Mouse (Mus musculus) kidney, adult 2 months (tissue): ENCODE results near the gene Rangrf. TPM values are rescaled to one million over a fixed set of nuclear protein-coding genes. Genes with fewer than 3 reads are reported as not detected.
A peak's percentile ranks its signal among the peaks of the same experiment; 100 is the strongest.
"Not testable (repeated sequence)": the region's sequence is repeated elsewhere in the genome, so short reads cannot be mapped to it uniquely, and the experiment has no call there.

Experiments
- DNase-seq: peaks from one replicate; pipeline ENCODE4 v3.0.0; 2021
- H3K27ac ChIP-seq: fragments of 200-500 bp; 2 replicates; pipeline ENCODE4 v1.5.1; 2012; ENCODE audit warnings: low read depth, low read length, control low read depth, inconsistent platforms; ENCODE audit not compliant: insufficient read depth
- H3K27me3 ChIP-seq: fragments of 200-500 bp; replicated peaks from 2 replicates; pipeline ENCODE4 v1.6.1; 2012; ENCODE audit warnings: mild to moderate bottlenecking, moderate library complexity, low read length, inconsistent platforms; ENCODE audit not compliant: control insufficient read depth, insufficient read depth
- H3K36me3 ChIP-seq: fragments of 200-500 bp; 2 replicates; pipeline ENCODE4 v1.6.1; 2012; ENCODE audit warnings: mild to moderate bottlenecking, moderate library complexity, low read length, inconsistent platforms; ENCODE audit not compliant: control insufficient read depth, insufficient read depth
- H3K4me1 ChIP-seq: fragments of 200-500 bp; 2 replicates; pipeline ENCODE4 v1.6.1; 2011; ENCODE audit warnings: low read length; ENCODE audit not compliant: control insufficient read depth, insufficient read depth
- H3K4me3 ChIP-seq: fragments of 200-500 bp; 2 replicates; pipeline ENCODE4 v1.5.1; 2011; ENCODE audit warnings: mild to moderate bottlenecking, low read depth, low read length, control low read depth; ENCODE audit not compliant: insufficient read depth
- CTCF ChIP-seq: fragments of 200-500 bp; conservative IDR thresholded peaks from 2 replicates; pipeline ENCODE4 v1.5.1; 2011; ENCODE audit warnings: low read depth, mild to moderate bottlenecking, control low read depth, low read length, moderate library complexity, mixed read lengths; ENCODE audit not compliant: insufficient read depth, insufficient read length
- POLR2A ChIP-seq: fragments of 200-500 bp; IDR thresholded peaks from one replicate; pipeline ENCODE4 v1.6.1; 2011; ENCODE audit warnings: low read depth, low read length, control low read depth
- WGBS: fragments of 180-500 bp; shearing (Covaris S2); methylation state at CpG from one replicate; pipeline ENCODE4 v1.1.7; 2018; 5-methylcytosine and 5-hydroxymethylcytosine counted together
- polyA plus RNA-seq: library from polyadenylated mRNA; depleted of rRNA; stranded (reverse); fragments of >200 nt; gene quantifications from 2 replicates; pipeline ENCODE4 v1.2.3, GENCODE M21; 2012

Gene Rangrf
- polyA plus RNA-seq, 1 experiment: 43.0 TPM

DNA sequence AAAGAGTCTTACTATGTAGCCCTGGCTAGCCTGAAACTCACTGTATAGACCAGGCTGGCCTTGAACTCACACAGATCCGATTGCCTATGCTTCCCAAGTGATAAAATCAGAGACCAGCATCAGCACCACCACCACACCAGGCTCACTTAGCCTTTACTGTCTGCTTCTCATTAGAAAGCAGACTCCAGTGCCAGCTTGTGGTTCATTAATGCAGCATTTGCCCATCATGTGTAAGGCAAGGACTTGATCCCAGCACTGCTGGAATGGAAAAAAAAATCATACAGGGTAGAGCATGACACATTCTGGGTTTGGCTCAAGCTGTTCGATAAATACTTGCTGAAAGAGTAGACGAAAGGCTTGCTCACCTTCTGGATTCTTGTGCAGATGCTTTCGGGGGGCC lies 29.0 kb downstream of the Rangrf start:
- WGBS: 72% methylated on average over 4 of the region's 4 CpGs
- Histone ChIP-seq H3K27ac (no peak overlapping the region), H3K4me3 (no peak overlapping the region), H3K4me1 (peaks cover 12% of the 10 kb centered on the region), H3K36me3 (no peaks in the 10 kb centered on the region), H3K27me3 (no peaks in the 10 kb centered on the region)
- DNase-seq: no peak
- TF ChIP-seq CTCF: no peak
- TF ChIP-seq POLR2A: no peak

DNA sequence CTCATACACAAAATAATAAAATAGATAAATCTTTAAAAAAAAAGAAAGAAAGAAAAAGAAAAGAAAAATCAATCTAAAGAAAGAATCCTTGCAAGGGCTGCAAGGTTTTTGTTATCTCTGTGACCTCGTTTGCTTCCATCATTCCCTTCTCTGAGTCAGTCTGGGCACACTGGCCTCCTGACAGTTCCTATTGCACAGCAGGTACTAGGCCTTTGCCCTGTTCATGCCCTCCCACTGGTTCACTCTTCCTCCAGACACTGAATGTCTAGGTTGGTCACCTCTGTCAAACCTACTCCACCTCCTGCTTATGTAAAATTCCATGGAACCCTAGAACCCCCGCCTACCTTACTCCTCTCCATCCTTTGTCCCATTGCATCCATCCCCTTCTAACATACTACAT lies 29.7 kb downstream of the Rangrf start:
- Histone ChIP-seq H3K4me3 (no peak overlapping the region), H3K27ac (no peak overlapping the region), H3K27me3 (no peaks in the 10 kb centered on the region), H3K4me1 (peaks cover 13% of the 10 kb centered on the region), H3K36me3 (no peaks in the 10 kb centered on the region)
- 79% methylated on average over 2 of the region's 2 CpGs for WGBS
- TF ChIP-seq CTCF (no peak), POLR2A (no peak)
- no peak for DNase-seq

- Histone ChIP-seq H3K4me1 (peaks cover 13% of the 10 kb centered on the region), H3K27ac (peak overlapping the region; percentile 7; the same call in 1 of the 2 replicates), H3K27me3 (no peaks in the 10 kb centered on the region), H3K36me3 (no peaks in the 10 kb centered on the region), H3K4me3 (no peak overlapping the region)
- peak; percentile 79 for DNase-seq
- WGBS: 64% methylated on average over 8 of the region's 8 CpGs
- TF ChIP-seq POLR2A (no peak), CTCF (no peak)
Observed at GRCm38 (mm10) chr11:68942731-68943130, 32.3 kb downstream of the Rangrf start.

DNA sequence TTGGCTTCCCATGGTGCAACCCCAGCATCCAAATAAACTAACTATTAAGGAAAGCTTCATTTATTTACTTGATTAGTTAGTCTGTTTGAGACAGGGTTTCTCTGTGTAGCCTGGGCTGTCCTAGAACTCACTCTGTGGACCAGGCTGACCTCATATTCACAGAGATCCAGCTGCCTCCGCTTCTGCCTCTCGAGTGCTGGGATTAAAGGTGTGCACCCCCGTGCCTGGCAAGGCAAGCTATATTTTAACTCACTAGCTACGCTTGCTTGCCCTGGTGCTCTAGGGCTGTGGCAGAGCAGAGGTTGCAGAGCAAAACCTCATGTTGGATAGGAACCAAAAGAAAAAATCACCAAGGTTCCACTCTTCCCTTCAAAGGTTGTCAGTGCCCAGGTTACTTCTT lies 34.5 kb downstream of the Rangrf start:
- peak; percentile 93 for DNase-seq
- Histone ChIP-seq H3K4me1 (peaks cover 13% of the 10 kb centered on the region), H3K27me3 (no peaks in the 10 kb centered on the region), H3K27ac (peak overlapping the region; percentile 81), H3K4me3 (peak overlapping the region; percentile 38), H3K36me3 (no peaks in the 10 kb centered on the region)
- TF ChIP-seq POLR2A (peak; percentile 77), CTCF (no peak)
- WGBS: 17% methylated on average over 4 of the region's 4 CpGs

DNA sequence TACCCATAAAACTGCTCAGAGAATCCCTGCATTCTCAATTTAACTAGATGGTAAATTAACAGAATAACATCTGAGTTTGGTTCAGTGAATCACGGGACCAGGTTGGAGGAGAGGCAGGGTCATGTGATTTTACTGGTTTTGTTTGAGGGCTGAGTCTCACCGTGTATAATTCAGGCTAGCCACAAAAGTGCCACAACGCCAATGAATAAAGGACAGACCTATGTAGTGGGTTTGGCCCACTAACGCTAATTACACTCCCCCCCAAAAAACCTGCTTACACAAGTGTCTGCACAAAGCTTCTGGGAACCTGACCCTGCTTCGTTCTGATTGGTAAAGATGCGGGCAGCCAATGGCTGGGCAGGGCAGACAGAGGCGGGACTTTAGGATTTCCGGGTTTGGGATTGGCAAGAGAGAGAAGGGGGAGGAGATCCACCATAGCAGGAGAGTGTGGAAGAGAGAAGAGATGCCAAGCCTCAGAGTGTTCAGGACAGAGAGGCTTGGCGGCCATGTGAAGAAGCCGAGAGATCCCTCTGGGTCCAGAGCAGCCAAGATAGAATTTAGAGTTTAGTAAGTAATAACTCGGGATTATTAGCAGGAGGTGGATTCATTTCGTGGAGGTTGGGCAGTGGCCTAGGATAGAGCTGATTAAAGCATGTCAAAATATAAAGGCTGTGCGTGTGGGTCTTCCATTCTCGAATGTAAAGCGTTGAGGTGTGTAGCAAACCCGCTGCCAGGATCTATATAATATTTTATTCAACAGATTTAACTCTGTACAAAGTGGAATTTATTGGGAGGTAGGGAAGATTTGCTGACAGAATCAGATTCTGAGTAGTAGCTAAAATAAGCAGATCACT lies 35.3 kb downstream of the Rangrf start:
- peak overlapping the region; percentile 97 for H3K27ac ChIP-seq
- no peak for TF ChIP-seq CTCF
- peak; percentile 65 for TF ChIP-seq POLR2A
- DNase-seq: peak; percentile 97
- H3K4me1 ChIP-seq: peaks cover 13% of the 10 kb centered on the region
- no peaks in the 10 kb centered on the region for H3K27me3 ChIP-seq
- H3K4me3 ChIP-seq: peak overlapping the region; percentile 50
- H3K36me3 ChIP-seq: no peaks in the 10 kb centered on the region
- WGBS: 1% methylated on average over 16 of the region's 16 CpGs

- H3K4me1 ChIP-seq, H3K36me3 ChIP-seq: not testable (repeated sequence)
Observed at GRCm38 (mm10) chr11:68936951-68937350, 38.0 kb downstream of the Rangrf start.

DNA sequence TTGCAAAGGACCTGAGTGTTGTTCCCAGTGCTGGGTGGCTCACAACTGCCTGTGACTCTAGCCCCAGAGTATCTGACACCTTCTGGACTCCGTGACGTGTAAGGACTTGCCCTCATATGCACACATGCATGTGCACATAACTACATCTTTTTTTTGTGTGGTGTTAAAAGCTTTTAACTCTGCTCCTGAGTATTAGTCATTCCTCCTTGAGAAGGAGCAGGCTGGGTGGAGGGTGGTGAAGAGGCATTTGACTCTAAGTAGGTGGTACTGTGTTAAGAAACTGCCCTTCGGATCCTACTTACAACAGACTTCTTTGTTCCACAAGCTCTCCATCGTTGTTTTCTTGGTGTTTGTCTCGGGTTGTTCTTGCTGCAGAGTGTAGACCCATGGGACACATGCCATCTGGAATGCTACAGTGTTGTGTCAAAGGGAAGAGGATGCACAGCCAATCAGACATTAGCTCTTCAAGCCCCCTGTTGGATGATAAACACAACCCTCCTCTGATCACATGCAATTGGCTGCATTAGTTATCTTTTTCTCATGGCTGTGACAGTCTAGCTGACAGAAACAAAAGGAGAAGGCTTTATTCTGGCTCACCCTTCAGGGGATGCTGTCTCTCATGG lies 41.0 kb downstream of the Rangrf start:
- Histone ChIP-seq H3K36me3 (no peaks in the 10 kb centered on the region), H3K4me3 (no peak overlapping the region), H3K27ac (no peak overlapping the region), H3K27me3 (no peaks in the 10 kb centered on the region), H3K4me1 (no peaks in the 10 kb centered on the region; the same call in 1 of the 2 replicates)
- no peak for TF ChIP-seq CTCF
- TF ChIP-seq POLR2A: no peak
- DNase-seq: no peak
- 76% methylated on average over 5 of the region's 5 CpGs for WGBS

More at GRCm38 (mm10) chr11:68936951-68937350, 38.0 kb downstream of the Rangrf start:
- not testable (repeated sequence) for H3K4me3 ChIP-seq, DNase-seq, H3K27me3 ChIP-seq, H3K27ac ChIP-seq
- 95% methylated on average over 4 of the region's 4 CpGs for WGBS
